Mouse (Mus musculus) duodenum, adult 2 months (tissue): Measurements from ENCODE around the gene Bdkrb2. TPM values are rescaled to one million over a fixed set of nuclear protein-coding genes. Genes with fewer than 3 reads are reported as not detected.

ENCODE experiments used
- polyA plus RNA-seq: library from polyadenylated mRNA; depleted of rRNA; stranded (reverse); fragments of >200 nt; gene quantifications from 2 replicates; pipeline ENCODE4 v1.2.3, GENCODE M21; 2012; ENCODE audit warnings: low replicate concordance; rRNA removed

The Bdkrb2 gene
- polyA plus RNA-seq: 3.3 and 4.2 TPM in 2 replicates

GRCm38 (mm10) chr12:105562936-105563680 is at the start of gene Bdkrb2:
Gene Bdkrb2, plus strand, starts transcription at chr12:105563226.

GRCm38 (mm10) chr12:105602581-105603210 is 39.7 kb downstream of the Bdkrb2 start, which contains the start of gene Bdkrb1:
Gene Bdkrb1, plus strand, starts transcription at chr12:105603085.

Other genes starting within 250 kb of the Bdkrb2 start
- gene Tunar, start 229.4 kb upstream of the Bdkrb2 start, polyA plus RNA-seq: not detected in 2 replicates
- gene D430019H16Rik, start 109.4 kb upstream of the Bdkrb2 start, polyA plus RNA-seq: 0.44 and 0.48 TPM in 2 replicates
- 0.54 and 0.64 TPM in 2 replicates for gene Bdkrb1, start 39.9 kb downstream of the Bdkrb2 start, polyA plus RNA-seq
- 3.9 and 11.8 TPM in 2 replicates for gene Gskip, start 121.6 kb downstream of the Bdkrb2 start, polyA plus RNA-seq
- gene Atg2b, start 122.0 kb downstream of the Bdkrb2 start, polyA plus RNA-seq: 5.8 and 6.8 TPM in 2 replicates
- gene Ak7, start 142.8 kb downstream of the Bdkrb2 start, polyA plus RNA-seq: 0.06 TPM in 1 of 2 replicates, not detected in the other
- gene Papola, start 221.5 kb downstream of the Bdkrb2 start, polyA plus RNA-seq: 14.3 and 28.1 TPM in 2 replicates